Mouse (Mus musculus) midbrain, postnatal 0 days (tissue): ENCODE results near the gene Gse1. TPM values are rescaled to one million over a fixed set of nuclear protein-coding genes. Genes with fewer than 3 reads are reported as not detected.
A peak's percentile ranks its signal among the peaks of the same experiment; 100 is the strongest.

ENCODE experiments used
- ATAC-seq: fragments of 200-750 bp; cut with Nextera tagmentation; 2 replicates; pipeline ENCODE4 v1.8.0; 2017; ENCODE audit warnings: moderate number of reproducible peaks, mild to moderate bottlenecking, moderate TSS enrichment, moderate library complexity; ENCODE audit not compliant: low FRiP score
- DNase-seq: peaks from one replicate; pipeline ENCODE4 v3.0.0-alpha.2; 2015; ENCODE audit warnings: low spot score
- H3K27ac ChIP-seq: fragments of 300-500 bp; sonication (generic); 2 replicates; pipeline ENCODE4 v1.5.1; 2014; ENCODE audit warnings: low read depth, mild to moderate bottlenecking, low read length, mixed read lengths
- H3K27me3 ChIP-seq: fragments of 300-500 bp; sonication (generic); 2 replicates; pipeline ENCODE4 v1.6.1; 2014; ENCODE audit warnings: low read length, control low read depth, mixed read lengths; ENCODE audit not compliant: insufficient read depth
- H3K36me3 ChIP-seq: fragments of 300-500 bp; sonication (generic); 2 replicates; pipeline ENCODE4 v1.6.1; 2014; ENCODE audit warnings: low read length, control low read depth, mixed read lengths; ENCODE audit not compliant: insufficient read depth
- H3K4me1 ChIP-seq: fragments of 300-500 bp; sonication (generic); 2 replicates; pipeline ENCODE4 v1.6.1; 2014; ENCODE audit warnings: mild to moderate bottlenecking, control low read depth, antibody characterized with exemption, low read length, mixed read lengths; ENCODE audit not compliant: insufficient read depth
- H3K4me2 ChIP-seq: fragments of 300-500 bp; sonication (generic); 2 replicates; pipeline ENCODE4 v1.6.1; 2014; ENCODE audit warnings: low read depth, mild to moderate bottlenecking, low read length, mixed read lengths; ENCODE audit not compliant: poor library complexity, severe bottlenecking
- H3K4me3 ChIP-seq: fragments of 300-500 bp; sonication (generic); 2 replicates; pipeline ENCODE4 v1.5.1; 2014; ENCODE audit warnings: low read depth, mild to moderate bottlenecking, low read length, moderate library complexity
- H3K9ac ChIP-seq: fragments of 300-500 bp; sonication (generic); replicated peaks from 2 replicates; pipeline ENCODE4 v1.6.1; 2014; ENCODE audit warnings: mild to moderate bottlenecking, low read length, moderate library complexity, mixed read lengths; ENCODE audit not compliant: poor library complexity, severe bottlenecking
- H3K9me3 ChIP-seq: fragments of 300-500 bp; sonication (generic); 2 replicates; pipeline ENCODE4 v1.6.1; 2016; ENCODE audit warnings: low read length, control low read depth
- CTCF ChIP-seq: IDR thresholded peaks from 2 replicates; pipeline ENCODE4 v1.5.1; 2016; ENCODE audit warnings: antibody characterized with exemption, mild to moderate bottlenecking
- WGBS: fragments of 180-500 bp; shearing (Covaris S2); extraction: QIAGEN DNeasy Blood & Tissue Kit; methylation state at CpG from one replicate; pipeline ENCODE4 v1.1.7; 2014; 5-methylcytosine and 5-hydroxymethylcytosine counted together
- polyA plus RNA-seq: library from polyadenylated mRNA; unstranded; fragments of >200 nt; fragmentation: Nextera tagmentation; extraction: Ambion mirVana; gene quantifications from 2 replicates; pipeline ENCODE4 v1.2.1, GENCODE M21; 2015
- total RNA-seq: library from RNA; depleted of rRNA; stranded (reverse); fragments of >200 nt; gene quantifications from 2 replicates; pipeline ENCODE4 v1.2.3, GENCODE M21; 2014

The Gse1 gene
- total and polyA plus RNA-seq, 2 experiments from 2014 or later, result 12.4 to 51.3 TPM

DNA sequence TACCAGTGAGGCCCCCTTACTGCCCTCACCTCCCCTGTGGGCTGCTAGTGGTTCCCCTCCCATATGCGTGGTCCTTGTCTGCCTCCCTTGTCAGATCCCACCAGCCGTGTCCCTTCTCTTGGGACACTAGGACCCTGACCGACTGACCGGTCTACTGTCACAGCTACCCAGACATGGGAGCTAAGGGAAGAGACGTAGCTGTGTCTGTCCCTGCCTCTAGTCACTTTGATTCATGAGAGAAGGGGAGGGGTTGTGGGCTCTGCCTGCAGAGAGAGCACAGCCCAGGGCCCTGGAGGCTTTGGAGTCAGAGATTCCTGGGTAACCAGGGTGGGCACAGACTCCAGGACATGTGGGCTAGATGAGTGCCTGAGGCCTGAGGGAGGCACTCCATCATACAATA, 68.7 kb downstream of the Gse1 start:
- Histone ChIP-seq H3K9ac (no peak overlapping the region), H3K4me1 (peaks cover 49% of the 10 kb centered on the region), H3K27ac (no peak overlapping the region), H3K27me3 (no peaks in the 10 kb centered on the region), H3K4me3 (no peak overlapping the region), H3K9me3 (no peaks in the 10 kb centered on the region), H3K4me2 (no peak overlapping the region), H3K36me3 (no peaks in the 10 kb centered on the region)
- TF ChIP-seq CTCF, result no peak
- DNase-seq (no peak), ATAC-seq (no peak)
- 29% methylated on average over 5 of the region's 5 CpGs for WGBS

DNA sequence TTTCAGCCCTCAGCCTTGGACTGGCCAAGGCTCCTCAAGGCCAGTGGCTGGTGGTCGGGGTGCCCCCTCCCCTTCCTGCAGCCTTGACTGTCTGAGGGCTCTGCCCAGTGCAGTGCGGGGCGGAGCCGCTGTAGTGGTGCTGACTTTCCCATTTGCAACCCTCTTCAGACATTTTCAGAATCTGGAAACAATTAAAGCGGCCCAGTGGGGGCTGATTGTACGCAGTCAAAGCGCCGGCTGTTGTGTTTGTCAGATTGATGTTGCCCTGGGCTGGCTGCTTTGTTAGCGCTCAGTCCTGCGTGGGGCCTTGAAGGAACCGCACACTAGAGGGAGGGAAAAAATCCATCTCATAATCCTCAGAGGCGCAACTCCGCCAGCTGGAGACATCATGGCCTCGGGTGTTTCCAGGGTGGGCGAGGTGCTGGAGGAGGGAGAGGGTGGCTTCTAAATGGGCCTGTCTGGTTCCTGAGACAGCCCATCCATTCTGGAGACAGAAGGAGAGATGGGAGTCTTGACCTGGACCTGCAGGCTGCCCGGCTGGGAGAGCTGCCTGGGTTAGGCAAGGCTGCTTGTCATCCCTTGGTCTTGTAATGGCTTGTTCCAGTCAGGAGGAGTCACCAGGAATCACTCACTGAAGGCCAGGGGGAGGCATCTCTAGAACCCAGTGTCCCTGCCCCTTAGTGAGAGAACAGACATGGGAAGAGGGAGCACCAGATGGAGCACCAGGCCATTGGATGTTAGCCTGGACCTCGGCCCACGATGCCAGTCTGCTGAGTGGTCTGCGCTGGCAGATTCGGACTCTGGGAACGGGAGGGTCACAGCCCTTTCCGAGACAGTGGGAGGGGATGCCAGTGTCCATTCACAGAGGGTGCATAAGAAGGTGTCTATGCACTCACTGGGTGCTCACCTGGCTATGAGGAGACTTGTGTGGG, 70.6 kb downstream of the Gse1 start:
- ATAC-seq, result no peak; the same call in 1 of the 2 replicates
- TF ChIP-seq CTCF, result no peak
- no peak overlapping the region for H3K4me3 ChIP-seq
- H3K27me3 ChIP-seq, result no peaks in the 10 kb centered on the region
- DNase-seq, result peak; percentile 66
- 34% methylated on average over 22 of the region's 22 CpGs for WGBS
- H3K36me3 ChIP-seq, result no peaks in the 10 kb centered on the region
- peak overlapping the region; percentile 42; the same call in 1 of the 2 replicates for H3K9ac ChIP-seq
- no peaks in the 10 kb centered on the region for H3K9me3 ChIP-seq
- peaks cover 30% of the 10 kb centered on the region for H3K4me1 ChIP-seq
- H3K27ac ChIP-seq, result no peak overlapping the region; the same call in 1 of the 2 replicates
- H3K4me2 ChIP-seq, result no peak overlapping the region

DNA sequence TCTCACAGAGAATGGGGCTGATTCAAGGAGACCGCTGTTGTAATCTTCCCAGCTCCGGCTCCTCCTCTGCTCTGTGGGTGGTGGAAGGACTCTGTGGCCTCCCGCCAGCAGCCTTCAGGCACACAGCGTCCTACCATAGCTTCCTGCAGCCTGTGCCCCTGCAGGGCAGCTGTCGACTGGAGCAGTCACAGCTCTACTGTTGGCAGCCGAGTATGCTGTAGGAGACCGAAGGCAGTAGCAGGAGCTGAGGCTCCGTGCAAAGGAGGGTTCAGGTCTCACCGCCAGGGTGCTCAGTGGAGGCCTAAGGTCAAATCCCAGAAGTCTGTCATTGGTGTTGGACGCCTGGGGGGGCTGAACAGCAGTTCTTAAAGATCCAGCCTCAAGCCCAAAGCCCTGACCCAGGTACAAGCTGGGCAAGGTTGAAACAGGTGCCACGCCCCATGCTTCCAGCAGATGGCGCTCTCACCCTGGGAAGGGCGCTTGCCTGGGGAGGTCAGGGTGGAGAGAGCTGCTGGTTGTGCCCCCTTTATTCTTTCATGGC, 72.4 kb downstream of the Gse1 start:
- 7% methylated on average over 13 of the region's 13 CpGs for WGBS
- DNase-seq (peak; percentile 82), ATAC-seq (peak; percentile 50)
- no peaks in the 10 kb centered on the region for H3K27me3 ChIP-seq
- peaks cover 30% of the 10 kb centered on the region for H3K4me1 ChIP-seq
- no peak overlapping the region for H3K4me2 ChIP-seq
- no peak overlapping the region for H3K4me3 ChIP-seq
- H3K9me3 ChIP-seq, result no peaks in the 10 kb centered on the region
- H3K27ac ChIP-seq, result peak overlapping the region; percentile 38; the same call in 1 of the 2 replicates
- 0 out of 2 replicates have a peak overlapping the region, but pooled peaks have one; percentile 1 for H3K9ac ChIP-seq
- TF ChIP-seq CTCF, result peak; percentile 94
- no peaks in the 10 kb centered on the region for H3K36me3 ChIP-seq

DNA sequence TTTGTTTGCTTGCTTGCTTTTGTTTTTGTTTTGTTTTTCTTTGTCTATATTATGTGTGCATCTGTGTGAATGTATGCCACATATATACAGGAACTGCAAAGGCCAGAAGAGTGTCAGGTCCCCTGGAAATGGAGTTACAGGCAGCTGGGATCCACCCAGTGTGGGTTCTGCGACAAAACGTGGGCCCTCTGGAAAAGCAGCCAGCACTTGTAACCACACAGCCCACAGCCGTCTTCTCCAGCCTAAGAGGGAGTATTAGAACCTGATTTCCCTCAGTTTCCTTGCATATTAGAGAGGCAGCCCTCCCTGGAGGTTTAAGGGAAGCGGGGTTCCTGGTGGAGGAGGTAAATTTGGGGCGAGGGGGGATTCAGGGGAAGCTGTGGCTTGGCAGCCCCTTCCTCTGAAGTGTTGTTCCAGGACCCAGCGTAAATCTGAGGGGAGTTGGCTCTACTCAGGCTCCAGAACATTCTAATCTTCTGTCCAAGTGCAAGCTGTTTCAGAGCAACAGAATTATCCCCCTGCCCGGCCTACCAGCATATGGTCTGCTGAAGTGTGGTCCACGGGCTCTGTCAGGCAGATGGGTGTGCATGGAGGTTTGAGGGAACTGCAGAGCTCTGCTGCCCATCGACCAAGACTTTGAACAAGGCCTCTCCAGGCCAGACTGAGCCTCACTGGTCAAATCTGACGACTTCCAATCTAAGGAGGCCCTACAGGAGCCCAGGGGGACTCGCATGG, 74.9 kb downstream of the Gse1 start:
- no peak for DNase-seq
- no peaks in the 10 kb centered on the region for H3K9me3 ChIP-seq
- H3K4me2 ChIP-seq, result no peak overlapping the region
- 76% methylated on average over 11 of the region's 11 CpGs for WGBS
- H3K27ac ChIP-seq, result no peak overlapping the region
- H3K4me1 ChIP-seq, result peaks cover 30% of the 10 kb centered on the region
- ATAC-seq, result no peak
- H3K27me3 ChIP-seq, result no peaks in the 10 kb centered on the region
- TF ChIP-seq CTCF, result no peak
- no peaks in the 10 kb centered on the region for H3K36me3 ChIP-seq
- no peak overlapping the region for H3K9ac ChIP-seq
- H3K4me3 ChIP-seq, result no peak overlapping the region

DNA sequence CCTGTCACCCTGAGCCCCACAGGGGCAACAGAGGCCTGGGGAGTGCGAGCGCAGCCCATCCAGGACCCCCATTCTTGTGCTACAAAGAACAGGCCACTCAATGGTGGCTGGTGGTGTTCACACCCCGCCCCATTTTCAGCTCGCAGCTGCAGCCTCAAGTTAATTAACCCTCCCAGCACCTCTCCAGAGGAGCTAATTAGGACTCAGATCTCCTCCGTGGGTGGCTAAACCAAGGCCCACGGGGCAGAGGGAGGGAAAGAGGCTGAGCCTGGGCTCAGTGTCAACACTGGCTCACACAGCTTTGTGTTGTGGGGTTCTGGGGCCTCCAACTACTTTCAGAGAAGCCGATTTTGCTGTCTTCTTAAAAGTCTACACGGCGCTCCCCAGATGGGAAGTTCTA, 75.8 kb downstream of the Gse1 start:
- H3K9me3 ChIP-seq, result no peaks in the 10 kb centered on the region
- no peaks in the 10 kb centered on the region for H3K36me3 ChIP-seq
- no peak overlapping the region for H3K4me3 ChIP-seq
- H3K4me2 ChIP-seq, result no peak overlapping the region
- peaks cover 26% of the 10 kb centered on the region for H3K4me1 ChIP-seq
- no peak overlapping the region for H3K27ac ChIP-seq
- WGBS, result 42% methylated on average over 9 of the region's 9 CpGs
- peak; percentile 71 for DNase-seq
- no peaks in the 10 kb centered on the region for H3K27me3 ChIP-seq
- no peak for ATAC-seq
- 0 out of 2 replicates have a peak overlapping the region, but pooled peaks have one; percentile 29 for H3K9ac ChIP-seq
- no peak for TF ChIP-seq CTCF
